Mouse (Mus musculus) lung, postnatal 0 days (tissue): ENCODE results near the gene Snupn. TPM values are rescaled to one million over a fixed set of nuclear protein-coding genes. Genes with fewer than 3 reads are reported as not detected.
A peak's percentile ranks its signal among the peaks of the same experiment; 100 is the strongest.
"Not testable (repeated sequence)": the region's sequence is repeated elsewhere in the genome, so short reads cannot be mapped to it uniquely, and the experiment has no call there.

Source experiments
- ATAC-seq: fragments of 200-750 bp; cut with Nextera tagmentation; 2 replicates; pipeline ENCODE4 v1.8.0; 2017; ENCODE audit warnings: moderate library complexity
- DNase-seq: peaks from one replicate; pipeline ENCODE4 v3.0.0-alpha.2; 2016; ENCODE audit warnings: low spot score
- H3K27ac ChIP-seq: fragments of 300-500 bp; sonication (generic); 2 replicates; pipeline ENCODE4 v1.5.1; 2014; ENCODE audit warnings: antibody characterized with exemption, mild to moderate bottlenecking, low read length, mixed read lengths
- H3K27me3 ChIP-seq: fragments of 300-500 bp; sonication (generic); replicated peaks from 2 replicates; pipeline ENCODE4 v1.6.1; 2014; ENCODE audit warnings: low read length, mixed read lengths; ENCODE audit not compliant: insufficient read depth
- H3K36me3 ChIP-seq: fragments of 300-500 bp; sonication (generic); 2 replicates; pipeline ENCODE4 v1.6.1; 2014; ENCODE audit warnings: low read length, mixed read lengths; ENCODE audit not compliant: insufficient read depth
- H3K4me1 ChIP-seq: fragments of 300-500 bp; sonication (generic); 2 replicates; pipeline ENCODE4 v1.6.1; 2014; ENCODE audit warnings: antibody characterized with exemption, low read depth, low read length, mixed read lengths; ENCODE audit not compliant: insufficient read depth
- H3K4me2 ChIP-seq: fragments of 300-500 bp; sonication (generic); replicated peaks from 2 replicates; pipeline ENCODE4 v1.6.1; 2014; ENCODE audit warnings: low read depth, mild to moderate bottlenecking, low read length, moderate library complexity, mixed read lengths
- H3K4me3 ChIP-seq: fragments of 300-500 bp; sonication (generic); 2 replicates; pipeline ENCODE4 v1.5.1; 2014; ENCODE audit warnings: low read depth, low read length
- H3K9ac ChIP-seq: fragments of 300-500 bp; sonication (generic); replicated peaks from 2 replicates; pipeline ENCODE4 v1.6.1; 2014; ENCODE audit warnings: low read depth, mild to moderate bottlenecking
- H3K9me3 ChIP-seq: fragments of 300-500 bp; sonication (generic); 2 replicates; pipeline ENCODE4 v1.6.1; 2016; ENCODE audit warnings: low read length, mixed read lengths
- CTCF ChIP-seq: IDR thresholded peaks from 2 replicates; pipeline ENCODE4 v1.5.1; 2016; ENCODE audit warnings: antibody characterized with exemption, mild to moderate bottlenecking
- EP300 ChIP-seq: IDR thresholded peaks from 2 replicates; pipeline ENCODE4 v1.6.1; 2016; ENCODE audit warnings: antibody characterized with exemption, mild to moderate bottlenecking, control low read depth
- WGBS: fragments of 180-500 bp; shearing (Covaris S2); extraction: QIAGEN DNeasy Blood & Tissue Kit; methylation state at CpG from one replicate; pipeline ENCODE4 v1.1.7; 2014; 5-methylcytosine and 5-hydroxymethylcytosine counted together
- polyA plus RNA-seq: library from polyadenylated mRNA; unstranded; fragments of >200 nt; fragmentation: Nextera tagmentation; extraction: Ambion mirVana; gene quantifications from 2 replicates; pipeline ENCODE4 v1.2.1, GENCODE M21; 2015

Snupn gene
- 12.2 and 12.7 TPM in 2 replicates for polyA plus RNA-seq

GRCm38 (mm10) chr9:56950414-56951400 lies at the start of gene Snupn:
Gene Snupn, plus strand, starts transcription at chr9:56950878.
- Histone ChIP-seq H3K4me3 (peak within 1 kb of the TSS; percentile 57), H3K9ac (peak within 1 kb of the TSS; percentile 78), H3K36me3 (no peaks in the 10 kb centered on the region), H3K4me2 (peak within 1 kb of the TSS; percentile 63), H3K4me1 (peaks cover 3% of the 10 kb centered on the region), H3K9me3 (no peaks in the 10 kb centered on the region), H3K27me3 (no peaks in the 10 kb centered on the region), H3K27ac (peak within 1 kb of the TSS; percentile 90)
- DNase-seq (peak; percentile 99), ATAC-seq (peak; percentile 100)
- TF ChIP-seq CTCF: 0 out of 2 replicates have a peak, but pooled peaks have one; percentile 15
- no peak for TF ChIP-seq EP300
- WGBS: under 1% methylated on average over 50 of the region's 50 CpGs

DNA sequence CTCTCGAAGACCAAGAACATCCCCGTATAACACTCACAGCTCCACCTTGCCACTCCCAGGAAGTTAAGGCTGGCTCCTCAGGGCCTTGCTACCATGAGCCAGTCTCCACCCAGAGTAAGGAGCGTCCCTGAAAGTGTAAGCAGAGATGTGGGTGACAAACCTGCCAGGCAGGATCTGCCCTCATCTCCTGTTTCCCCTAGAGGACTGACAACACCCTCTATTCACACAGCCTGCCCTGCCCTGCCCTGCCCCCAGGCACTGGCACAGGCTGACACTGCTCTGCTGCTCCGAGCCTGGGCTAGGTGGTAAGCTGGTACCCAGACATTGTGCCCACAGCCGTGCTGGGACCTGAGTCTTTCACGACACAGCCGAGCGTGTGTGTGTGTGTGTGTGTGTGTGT lies 49.5 kb upstream of the Snupn start:
- H3K9me3 ChIP-seq: no peaks in the 10 kb centered on the region
- no peak overlapping the region for H3K9ac ChIP-seq
- H3K4me3 ChIP-seq: no peak overlapping the region
- TF ChIP-seq EP300 (no peak), CTCF (no peak)
- no peak overlapping the region for H3K4me2 ChIP-seq
- DNase-seq: peak; percentile 57
- H3K36me3 ChIP-seq: no peaks in the 10 kb centered on the region
- H3K27ac ChIP-seq: 0 out of 2 replicates have a peak overlapping the region, but pooled peaks have one; percentile 32
- 32% methylated on average over 8 of the region's 8 CpGs for WGBS
- peak; percentile 84 for ATAC-seq
- no peaks in the 10 kb centered on the region for H3K27me3 ChIP-seq
- no peaks in the 10 kb centered on the region for H3K4me1 ChIP-seq

DNA sequence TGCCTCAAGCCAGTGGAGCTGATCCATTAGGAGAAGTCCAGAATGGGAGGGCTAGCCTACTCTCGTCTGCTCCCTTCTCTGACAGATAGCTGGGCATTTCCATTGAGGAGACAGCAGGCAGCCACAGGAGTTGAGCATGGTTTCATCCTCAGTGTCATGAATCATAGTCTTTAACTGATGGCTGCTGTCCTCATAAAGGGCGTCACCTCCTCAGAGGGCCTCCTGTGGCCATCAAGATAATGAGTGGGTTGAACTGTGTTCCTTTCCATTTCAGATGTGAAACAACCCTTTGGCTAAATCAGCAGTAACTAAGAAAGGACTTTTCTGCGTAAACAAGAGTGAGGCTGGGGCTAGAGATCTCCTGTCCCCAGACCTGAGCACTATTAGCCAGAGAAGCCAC lies 47.0 kb upstream of the Snupn start:
- Histone ChIP-seq H3K4me1 (no peaks in the 10 kb centered on the region), H3K27me3 (no peaks in the 10 kb centered on the region), H3K4me2 (no peak overlapping the region), H3K9me3 (no peaks in the 10 kb centered on the region), H3K9ac (no peak overlapping the region), H3K27ac (no peak overlapping the region), H3K4me3 (no peak overlapping the region), H3K36me3 (no peaks in the 10 kb centered on the region)
- 86% methylated on average over 3 of the region's 3 CpGs for WGBS
- ATAC-seq: no peak
- TF ChIP-seq EP300 (no peak), CTCF (no peak)
- no peak for DNase-seq

- Histone ChIP-seq H3K27ac (no peak overlapping the region), H3K36me3 (no peaks in the 10 kb centered on the region), H3K27me3 (no peaks in the 10 kb centered on the region), H3K9me3 (no peaks in the 10 kb centered on the region), H3K4me2 (no peak overlapping the region), H3K9ac (no peak overlapping the region), H3K4me3 (no peak overlapping the region), H3K4me1 (no peaks in the 10 kb centered on the region)
- WGBS: 71% methylated on average over 9 of the region's 9 CpGs
- ATAC-seq: peak; percentile 62
- peak; percentile 48 for DNase-seq
- TF ChIP-seq CTCF: no peak
- TF ChIP-seq EP300: no peak
These were observed 43.1 kb upstream of the Snupn start for GRCm38 (mm10) chr9:56907549-56907948.

DNA sequence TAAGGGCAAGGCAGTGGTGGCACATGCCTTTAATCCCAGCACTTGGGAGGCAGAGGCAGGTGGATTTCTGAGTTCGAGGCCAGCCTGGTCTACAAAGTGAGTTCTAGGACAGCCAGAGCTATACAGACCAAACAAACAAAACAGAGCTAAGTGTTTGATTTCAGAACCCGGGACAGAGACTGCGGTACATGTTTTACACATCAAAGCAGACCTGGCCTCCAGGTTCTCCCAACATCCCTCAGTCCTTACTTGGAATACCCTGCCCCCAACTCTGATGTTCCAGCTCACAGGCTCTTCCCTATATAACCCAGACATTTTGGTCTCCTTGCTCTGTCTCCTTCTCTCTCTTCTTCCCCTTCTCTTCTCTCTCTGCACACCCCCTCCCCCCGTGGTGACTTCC lies 40.7 kb upstream of the Snupn start:
- 32% methylated on average over 4 of the region's 4 CpGs for WGBS
- not testable (repeated sequence) for H3K36me3 ChIP-seq, H3K9ac ChIP-seq, DNase-seq, H3K27me3 ChIP-seq, H3K4me1 ChIP-seq, H3K27ac ChIP-seq, H3K9me3 ChIP-seq, ATAC-seq, H3K4me2 ChIP-seq, H3K4me3 ChIP-seq

GRCm38 (mm10) chr9:56911017-56911416 lies 39.7 kb upstream of the Snupn start:
- TF ChIP-seq EP300 (no peak), CTCF (no peak)
- no peak overlapping the region for H3K27ac ChIP-seq
- ATAC-seq (no peak), DNase-seq (no peak)
- H3K4me1 ChIP-seq: no peaks in the 10 kb centered on the region
- no peaks in the 10 kb centered on the region for H3K27me3 ChIP-seq
- 21% methylated on average over 1 of the region's 1 CpGs for WGBS
- no peak overlapping the region for H3K4me2 ChIP-seq
- H3K9ac ChIP-seq: no peak overlapping the region
- H3K9me3 ChIP-seq: no peaks in the 10 kb centered on the region
- no peak overlapping the region for H3K4me3 ChIP-seq
- no peaks in the 10 kb centered on the region for H3K36me3 ChIP-seq
